Mouse (Mus musculus): ENCODE results near the gene Slco2a1. TPM values are rescaled to one million over a fixed set of nuclear protein-coding genes. Genes with fewer than 3 reads are reported as not detected.

Gene Slco2a1
- polyA plus RNA-seq, 1 experiment from 2014 or later, result 1.2 TPM

- H3K9me3 ChIP-seq, result no peaks in the 10 kb centered on the region
- no peaks in the 10 kb centered on the region for H3K36me3 ChIP-seq
- H3K4me2 ChIP-seq, result no peak overlapping the region
- 61% methylated on average over 7 of the region's 7 CpGs for WGBS
- H3K27me3 ChIP-seq, result no peaks in the 10 kb centered on the region
- ATAC-seq (ENCODE audit: insufficient number of reproducible peaks, insufficient read depth, low FRiP score, low TSS enrichment, low read depth), result no peak
- H3K27ac ChIP-seq, result no peak overlapping the region
- no peaks in the 10 kb centered on the region for H3K4me1 ChIP-seq (replicated peaks)
- no peak overlapping the region for H3K9ac ChIP-seq (replicated peaks)
- H3K4me3 ChIP-seq (replicated peaks), result no peak overlapping the region
Measured at GRCm38 (mm10) chr9:103071541-103072203, 83.2 kb downstream of the Slco2a1 start.

- H3K9me3 ChIP-seq, result no peaks in the 10 kb centered on the region
- no peak overlapping the region for H3K4me2 ChIP-seq
- H3K4me1 ChIP-seq (replicated peaks), result no peaks in the 10 kb centered on the region
- no peak overlapping the region for H3K27ac ChIP-seq
- no peak for ATAC-seq (ENCODE audit: insufficient number of reproducible peaks, insufficient read depth, low FRiP score, low TSS enrichment, low read depth)
- H3K4me3 ChIP-seq (replicated peaks), result no peak overlapping the region
- no peaks in the 10 kb centered on the region for H3K27me3 ChIP-seq
- WGBS, result 89% methylated on average over 6 of the region's 6 CpGs
- H3K36me3 ChIP-seq, result no peaks in the 10 kb centered on the region
- no peak overlapping the region for H3K9ac ChIP-seq (replicated peaks)
Measured at GRCm38 (mm10) chr9:103072204-103072599, 83.7 kb downstream of the Slco2a1 start.

- H3K4me1 ChIP-seq (replicated peaks), result no peaks in the 10 kb centered on the region
- no peak overlapping the region for H3K4me3 ChIP-seq (replicated peaks)
- 87% methylated on average over 11 of the region's 11 CpGs for WGBS
- H3K9ac ChIP-seq (replicated peaks), result no peak overlapping the region
- no peaks in the 10 kb centered on the region for H3K9me3 ChIP-seq
- ATAC-seq (ENCODE audit: insufficient number of reproducible peaks, insufficient read depth, low FRiP score, low TSS enrichment, low read depth), result no peak
- H3K4me2 ChIP-seq, result no peak overlapping the region
- H3K36me3 ChIP-seq, result no peaks in the 10 kb centered on the region
- H3K27ac ChIP-seq, result no peak overlapping the region
- H3K27me3 ChIP-seq, result no peaks in the 10 kb centered on the region
Measured at GRCm38 (mm10) chr9:103072926-103073515, 84.5 kb downstream of the Slco2a1 start.

GRCm38 (mm10) chr9:103076836-103077531 lies 88.5 kb downstream of the Slco2a1 start:
- no peaks in the 10 kb centered on the region for H3K36me3 ChIP-seq
- no peak overlapping the region for H3K27ac ChIP-seq
- H3K9ac ChIP-seq (replicated peaks), result no peak overlapping the region
- no peaks in the 10 kb centered on the region for H3K9me3 ChIP-seq
- no peak overlapping the region for H3K4me2 ChIP-seq
- no peaks in the 10 kb centered on the region for H3K4me1 ChIP-seq (replicated peaks)
- ATAC-seq (ENCODE audit: insufficient number of reproducible peaks, insufficient read depth, low FRiP score, low TSS enrichment, low read depth), result no peak
- no peaks in the 10 kb centered on the region for H3K27me3 ChIP-seq
- no peak overlapping the region for H3K4me3 ChIP-seq (replicated peaks)
- WGBS, result 85% methylated on average over 21 of the region's 21 CpGs

GRCm38 (mm10) chr9:103078194-103078691 lies 89.7 kb downstream of the Slco2a1 start:
- ATAC-seq (ENCODE audit: insufficient number of reproducible peaks, insufficient read depth, low FRiP score, low TSS enrichment, low read depth), result no peak
- Histone ChIP-seq H3K9ac (replicated peaks) (no peak overlapping the region), H3K4me3 (replicated peaks) (no peak overlapping the region), H3K4me1 (replicated peaks) (no peaks in the 10 kb centered on the region), H3K27me3 (no peaks in the 10 kb centered on the region), H3K36me3 (no peaks in the 10 kb centered on the region), H3K9me3 (no peaks in the 10 kb centered on the region), H3K27ac (no peak overlapping the region), H3K4me2 (no peak overlapping the region)
- WGBS, result 98% methylated on average over 6 of the region's 6 CpGs

GRCm38 (mm10) chr9:103080211-103080610 lies 91.7 kb downstream of the Slco2a1 start:
- 88% methylated on average over 3 of the region's 3 CpGs for WGBS
- no peak overlapping the region for H3K4me3 ChIP-seq (replicated peaks)
- H3K36me3 ChIP-seq, result no peaks in the 10 kb centered on the region
- ATAC-seq (ENCODE audit: insufficient number of reproducible peaks, insufficient read depth, low FRiP score, low TSS enrichment, low read depth), result no peak
- H3K9ac ChIP-seq (replicated peaks), result no peak overlapping the region
- H3K4me1 ChIP-seq (replicated peaks), result no peaks in the 10 kb centered on the region
- no peak overlapping the region for H3K4me2 ChIP-seq
- no peak overlapping the region for H3K27ac ChIP-seq
- no peaks in the 10 kb centered on the region; the same call in 1 of the 2 replicates for H3K27me3 ChIP-seq
- H3K9me3 ChIP-seq, result no peaks in the 10 kb centered on the region

- H3K27ac ChIP-seq, result no peak overlapping the region
- H3K9ac ChIP-seq (replicated peaks), result no peak overlapping the region
- no peak overlapping the region for H3K4me2 ChIP-seq
- WGBS, result 78% methylated on average over 8 of the region's 8 CpGs
- H3K4me3 ChIP-seq (replicated peaks), result no peak overlapping the region
- no peaks in the 10 kb centered on the region; the same call in 1 of the 2 replicates for H3K27me3 ChIP-seq
- no peaks in the 10 kb centered on the region for H3K4me1 ChIP-seq (replicated peaks)
- H3K36me3 ChIP-seq, result no peaks in the 10 kb centered on the region
- no peak for ATAC-seq (ENCODE audit: insufficient number of reproducible peaks, insufficient read depth, low FRiP score, low TSS enrichment, low read depth)
- no peaks in the 10 kb centered on the region for H3K9me3 ChIP-seq
Measured at GRCm38 (mm10) chr9:103082246-103082975, 93.9 kb downstream of the Slco2a1 start.

GRCm38 (mm10) chr9:103083405-103083804 lies 94.9 kb downstream of the Slco2a1 start:
- Histone ChIP-seq H3K36me3 (no peaks in the 10 kb centered on the region), H3K4me1 (replicated peaks) (no peaks in the 10 kb centered on the region), H3K4me3 (replicated peaks) (no peak overlapping the region), H3K9ac (replicated peaks) (no peak overlapping the region), H3K4me2 (no peak overlapping the region), H3K27me3 (no peaks in the 10 kb centered on the region; the same call in 1 of the 2 replicates), H3K27ac (no peak overlapping the region), H3K9me3 (no peaks in the 10 kb centered on the region)
- WGBS, result 71% methylated on average over 3 of the region's 3 CpGs
- no peak for ATAC-seq (ENCODE audit: insufficient number of reproducible peaks, insufficient read depth, low FRiP score, low TSS enrichment, low read depth)

- Histone ChIP-seq H3K4me3 (replicated peaks) (no peak overlapping the region), H3K27ac (no peak overlapping the region), H3K9me3 (no peaks in the 10 kb centered on the region), H3K9ac (replicated peaks) (no peak overlapping the region), H3K27me3 (peaks cover 4% of the 10 kb centered on the region; the same call in 1 of the 2 replicates), H3K36me3 (no peaks in the 10 kb centered on the region), H3K4me1 (replicated peaks) (peaks cover 4% of the 10 kb centered on the region), H3K4me2 (no peak overlapping the region)
- no peak for ATAC-seq (ENCODE audit: insufficient number of reproducible peaks, insufficient read depth, low FRiP score, low TSS enrichment, low read depth)
- 92% methylated on average over 6 of the region's 6 CpGs for WGBS
Measured at GRCm38 (mm10) chr9:103086736-103087135, 98.2 kb downstream of the Slco2a1 start.

- Histone ChIP-seq H3K4me3 (replicated peaks) (no peak overlapping the region), H3K4me1 (replicated peaks) (peaks cover 7% of the 10 kb centered on the region), H3K9ac (replicated peaks) (no peak overlapping the region), H3K27me3 (peaks cover 4% of the 10 kb centered on the region; the same call in 1 of the 2 replicates), H3K36me3 (no peaks in the 10 kb centered on the region), H3K4me2 (no peak overlapping the region), H3K27ac (no peak overlapping the region), H3K9me3 (no peaks in the 10 kb centered on the region)
- no peak for ATAC-seq (ENCODE audit: insufficient number of reproducible peaks, insufficient read depth, low FRiP score, low TSS enrichment, low read depth)
- 45% methylated on average over 8 of the region's 8 CpGs for WGBS
Measured at GRCm38 (mm10) chr9:103087301-103087700, 98.8 kb downstream of the Slco2a1 start.

GRCm38 (mm10) chr9:103088661-103089060 lies 100.1 kb downstream of the Slco2a1 start:
- Histone ChIP-seq H3K9ac (replicated peaks) (no peak overlapping the region), H3K4me1 (replicated peaks) (peaks cover 11% of the 10 kb centered on the region), H3K4me3 (replicated peaks) (no peak overlapping the region), H3K9me3 (no peaks in the 10 kb centered on the region), H3K4me2 (no peak overlapping the region), H3K27ac (no peak overlapping the region), H3K27me3 (peaks cover 4% of the 10 kb centered on the region; the same call in 1 of the 2 replicates), H3K36me3 (no peaks in the 10 kb centered on the region)
- 62% methylated on average over 2 of the region's 2 CpGs for WGBS
- no peak for ATAC-seq (ENCODE audit: insufficient number of reproducible peaks, insufficient read depth, low FRiP score, low TSS enrichment, low read depth)
